8 mouse cellular contexts compared by ENCODE assay signal in genomic region chr3:95624628-95625503, GRCm38 (mm10). TPM values are rescaled to one million over a fixed set of nuclear protein-coding genes. Genes with fewer than 3 reads are reported as not detected.
DNase-seq lines count a peak whose midpoint lies in the region; ATAC-seq and TF ChIP-seq lines count a peak whose summit lies in the region.

Gene Ensa (plus strand): TSS chr3:95624993.

- H3K27me3 ChIP-seq in heart, embryonic 12.5 days (replicated peaks), result no peaks in the 10 kb centered on the region
- H3K27me3 ChIP-seq in kidney, postnatal 0 days (ENCODE audit: insufficient read depth, low read length), result no peaks in the 10 kb centered on the region
- no peaks in the 10 kb centered on the region for H3K27me3 ChIP-seq in liver, embryonic 11.5 days (replicated peaks; ENCODE audit: control insufficient read depth, insufficient read depth, low read length)
- H3K27me3 ChIP-seq in stomach, embryonic 14.5 days (ENCODE audit: control insufficient read depth, insufficient read depth, low read length), result no peaks in the 10 kb centered on the region

- H3K9ac ChIP-seq in heart, embryonic 12.5 days, result peak within 1 kb of the TSS; percentile 74
- H3K9ac ChIP-seq in kidney, postnatal 0 days (ENCODE audit: low read depth, low read length), result peak within 1 kb of the TSS; percentile 59
- peak within 1 kb of the TSS; percentile 70 for H3K9ac ChIP-seq in liver, embryonic 11.5 days (ENCODE audit: low read depth, low read length)
- H3K9ac ChIP-seq in stomach, embryonic 14.5 days (replicated peaks; ENCODE audit: low read depth, low read length), result peak within 1 kb of the TSS; percentile 40; the same call in 1 of the 2 replicates

- peak within 1 kb of the TSS; percentile 75 for H3K27ac ChIP-seq in heart, embryonic 12.5 days (ENCODE audit: poor library complexity, severe bottlenecking)
- H3K27ac ChIP-seq in kidney, postnatal 0 days, result peak within 1 kb of the TSS; percentile 75
- peak within 1 kb of the TSS; percentile 64 for H3K27ac ChIP-seq in liver, embryonic 11.5 days (ENCODE audit: low read depth, low read length)
- peak within 1 kb of the TSS; percentile 76 for H3K27ac ChIP-seq in stomach, embryonic 14.5 days (ENCODE audit: low read length)

- H3K4me3 ChIP-seq in heart, embryonic 12.5 days, result peak within 1 kb of the TSS; percentile 70
- H3K4me3 ChIP-seq in kidney, postnatal 0 days (replicated peaks; ENCODE audit: low read depth, low read length), result peak within 1 kb of the TSS; percentile 70
- H3K4me3 ChIP-seq in liver, embryonic 11.5 days (ENCODE audit: low read depth, low read length), result peak within 1 kb of the TSS; percentile 68
- H3K4me3 ChIP-seq in stomach, embryonic 14.5 days (ENCODE audit: low read depth, low read length), result peak within 1 kb of the TSS; percentile 57

- peaks cover 10% of the 10 kb centered on the region for H3K4me1 ChIP-seq in heart, embryonic 12.5 days (replicated peaks)
- peaks cover 5% of the 10 kb centered on the region for H3K4me1 ChIP-seq in kidney, postnatal 0 days (replicated peaks; ENCODE audit: insufficient read depth, low read length)
- H3K4me1 ChIP-seq in liver, embryonic 11.5 days (replicated peaks; ENCODE audit: control insufficient read depth, insufficient read depth, low read length), result peaks cover 7% of the 10 kb centered on the region
- peaks cover 5% of the 10 kb centered on the region; the same call in 1 of the 2 replicates for H3K4me1 ChIP-seq in stomach, embryonic 14.5 days (ENCODE audit: control insufficient read depth, insufficient read depth, low read length)

- under 1% methylated on average over 44 of the region's 44 CpGs for WGBS in heart, embryonic 12.5 days
- WGBS in kidney, postnatal 0 days, result under 1% methylated on average over 44 of the region's 44 CpGs
- under 1% methylated on average over 44 of the region's 44 CpGs for WGBS in liver, embryonic 11.5 days
- WGBS in stomach, embryonic 14.5 days, result under 1% methylated on average over 44 of the region's 44 CpGs

- peak; percentile 92 for ATAC-seq in erythroid progenitor cell, adult 5-6 weeks (replicated peaks; ENCODE audit: low FRiP score, poor library complexity, severe bottlenecking)
- peak; percentile 99 for ATAC-seq in heart, embryonic 12.5 days (ENCODE audit: insufficient number of reproducible peaks, low FRiP score)
- ATAC-seq in kidney, postnatal 0 days (replicated peaks; ENCODE audit: low FRiP score, low read depth), result peak; percentile 98
- peak; percentile 98 for ATAC-seq in liver, embryonic 11.5 days (replicated peaks; ENCODE audit: low FRiP score)
- ATAC-seq in stomach, embryonic 14.5 days (ENCODE audit: insufficient number of reproducible peaks, insufficient read depth, low FRiP score, low read depth), result peak; percentile 98

- peaks cover 39% of the 10 kb centered on the region for H3K36me3 ChIP-seq in heart, embryonic 12.5 days
- H3K36me3 ChIP-seq in kidney, postnatal 0 days (ENCODE audit: insufficient read depth, low read length), result peaks cover 26% of the 10 kb centered on the region
- peaks cover 23% of the 10 kb centered on the region for H3K36me3 ChIP-seq in liver, embryonic 11.5 days (ENCODE audit: control insufficient read depth, insufficient read depth, low read length)
- H3K36me3 ChIP-seq in stomach, embryonic 14.5 days (ENCODE audit: control insufficient read depth, insufficient read depth, low read length), result peaks cover 32% of the 10 kb centered on the region

- peak within 1 kb of the TSS; percentile 86 for H3K4me2 ChIP-seq in heart, embryonic 12.5 days
- peak within 1 kb of the TSS; percentile 69 for H3K4me2 ChIP-seq in kidney, postnatal 0 days (ENCODE audit: low read length)
- H3K4me2 ChIP-seq in liver, embryonic 11.5 days, result peak within 1 kb of the TSS; percentile 80
- peak within 1 kb of the TSS; percentile 70 for H3K4me2 ChIP-seq in stomach, embryonic 14.5 days (replicated peaks; ENCODE audit: low read depth, low read length)

- H3K9me3 ChIP-seq in heart, embryonic 12.5 days (replicated peaks), result no peaks in the 10 kb centered on the region
- no peaks in the 10 kb centered on the region for H3K9me3 ChIP-seq in kidney, postnatal 0 days (replicated peaks; ENCODE audit: low read length)
- H3K9me3 ChIP-seq in liver, embryonic 11.5 days (ENCODE audit: control insufficient read depth, low read length), result no peaks in the 10 kb centered on the region
- H3K9me3 ChIP-seq in stomach, embryonic 14.5 days (ENCODE audit: control insufficient read depth, low read depth, low read length), result no peaks in the 10 kb centered on the region

- peak; percentile 99 for DNase-seq in CD4-positive helper T cell, adult 2 months (ENCODE audit: low read depth, low spot score)
- DNase-seq in brain, embryonic 18.5 days (ENCODE audit: low read depth, low spot score), result peak; percentile 100
- DNase-seq in kidney, postnatal 0 days (ENCODE audit: low spot score), result peak; percentile 100
- DNase-seq in liver, embryonic 11.5 days (ENCODE audit: low spot score), result peak; percentile 98
- DNase-seq in naive thymus-derived CD4-positive, alpha-beta T cell, adult 2 months (ENCODE audit: low read depth), result peak; percentile 99

- TF ChIP-seq CTCF in kidney, postnatal 0 days (IDR thresholded peaks at IDR 0.05; ENCODE audit: low read depth), result 0 out of 2 replicates have a peak, but pooled peaks have one; percentile 6

RNA-seq across cellular contexts. Expression of gene Ensa, which starts in this region (rescaled TPM):
- total RNA-seq in erythroid progenitor cell, adult 5-6 weeks (2015; ENCODE audit: low replicate concordance), result 65.4 and 75.3 TPM in 2 replicates
- 117 and 119 TPM in 2 replicates for total RNA-seq in erythroid progenitor cell, adult 5-6 weeks (2017; ENCODE audit: low replicate concordance)
- 50.8 and 51.4 TPM in 2 replicates for polyA plus RNA-seq in heart, embryonic 12.5 days (2016; fragmentation: Nextera tagmentation; extraction: Ambion mirVana)
- polyA plus RNA-seq in kidney, postnatal 0 days (2015; fragmentation: Nextera tagmentation; extraction: Ambion mirVana), result 53.8 and 57.3 TPM in 2 replicates
- polyA plus RNA-seq in liver, embryonic 11.5 days (2014; fragmentation: Nextera tagmentation; extraction: Ambion mirVana), result 51.3 and 55.8 TPM in 2 replicates
- polyA plus RNA-seq in stomach, embryonic 14.5 days (2014; fragmentation: Nextera tagmentation; extraction: Ambion mirVana), result 76.3 and 81.3 TPM in 2 replicates

Comparison
In these comparisons a context has a peak if more than half of its experiments do, and no peak if none do; other contexts are left out.
1. Peak in every context shown above with its lines: DNase-seq, ATAC-seq, H3K4me3 ChIP-seq and H3K27ac ChIP-seq.